Mouse (Mus musculus): ENCODE data around the gene Necab2.

Gene Necab2

DNA sequence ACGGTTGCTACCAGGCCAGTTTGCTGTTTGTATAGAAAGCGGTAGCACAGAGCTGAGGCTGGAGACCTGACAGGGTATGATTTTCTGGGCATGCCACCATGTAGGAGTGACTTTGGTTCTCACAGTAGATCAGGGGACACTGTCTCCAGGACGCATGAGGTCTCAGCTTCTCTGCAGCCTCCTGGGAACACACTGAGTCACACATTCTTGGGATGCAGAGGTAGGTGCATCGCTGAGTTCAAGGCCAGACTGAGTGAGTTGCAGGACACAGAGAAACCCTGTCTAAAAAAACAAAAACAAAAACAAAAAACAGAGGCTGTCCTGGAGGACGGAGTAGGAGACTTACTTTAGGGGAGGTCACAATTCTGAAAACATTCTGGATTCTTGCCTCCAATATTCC is 6.4 kb downstream of the Necab2 start:
- DNase-seq (ENCODE audit: low read depth) = no peak

- no peak for DNase-seq (ENCODE audit: low read depth)
Measured at GRCm38 (mm10) chr8:119456045-119456444, 9.5 kb downstream of the Necab2 start.

DNA sequence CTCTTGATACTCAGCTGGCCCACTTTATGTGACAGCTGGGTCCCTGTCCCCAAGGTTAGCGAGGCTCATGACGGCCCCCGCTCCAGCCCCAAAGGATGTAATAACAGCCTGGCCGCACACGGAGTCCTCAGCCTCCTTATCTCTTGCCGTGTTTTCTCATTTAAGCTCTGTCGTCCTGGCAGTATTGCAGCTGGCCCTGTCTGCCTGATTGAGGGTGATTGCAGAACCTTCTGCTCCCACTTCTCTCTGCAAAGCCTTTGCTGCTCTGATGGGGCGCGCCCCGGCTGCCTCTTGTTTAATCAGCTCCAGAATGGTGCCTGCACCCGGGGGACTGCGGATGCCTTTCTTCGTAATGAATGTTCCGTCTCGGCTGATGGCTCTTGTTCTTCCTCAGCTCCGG is 13.2 kb downstream of the Necab2 start:
- no peak for DNase-seq (ENCODE audit: low read depth)

- DNase-seq (ENCODE audit: low read depth) = no peak
Measured at GRCm38 (mm10) chr8:119461356-119461755, 14.8 kb downstream of the Necab2 start.

DNA sequence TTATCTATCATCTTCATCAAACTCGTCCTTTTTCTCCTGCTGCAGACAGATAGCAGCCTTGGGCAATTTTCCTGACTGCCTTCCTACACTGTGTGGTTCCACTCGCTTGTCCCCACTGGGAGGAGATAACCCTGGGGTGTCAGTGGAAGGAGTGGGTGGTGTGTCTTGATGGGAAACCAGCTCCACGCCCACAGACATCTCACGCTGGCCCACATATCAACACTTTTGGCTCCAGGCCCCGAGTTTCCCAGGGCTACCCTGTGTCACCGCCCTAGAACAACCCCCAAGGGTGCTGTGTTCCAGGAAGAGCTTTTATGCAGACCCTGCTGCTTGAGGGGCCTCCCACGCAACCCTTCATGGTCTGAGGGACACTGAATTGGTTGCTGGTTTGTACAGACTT is 17.2 kb downstream of the Necab2 start:
- no peak for DNase-seq (ENCODE audit: low read depth)

DNA sequence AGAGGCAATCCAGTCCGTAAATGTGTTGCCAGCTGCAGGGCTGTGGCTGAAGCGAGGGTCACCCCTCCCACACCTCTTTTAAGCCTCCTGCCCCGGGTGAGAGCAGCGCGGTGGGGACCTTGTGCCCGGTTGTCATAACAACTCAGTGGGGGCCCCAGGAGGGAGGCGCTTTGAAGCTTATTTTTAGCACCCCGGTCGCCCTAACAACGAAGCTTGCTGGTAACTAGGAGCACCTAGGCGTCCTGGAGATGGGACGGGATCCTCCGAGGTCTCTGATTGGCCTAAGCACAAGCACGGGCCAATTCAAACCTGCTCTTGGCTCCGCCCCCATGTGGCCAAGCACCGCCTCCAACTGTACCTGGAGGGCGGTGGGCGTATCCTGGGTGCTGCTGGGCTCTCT is 19.6 kb downstream of the Necab2 start:
- DNase-seq (ENCODE audit: low read depth) = no peak

- DNase-seq (ENCODE audit: low read depth) = no peak
Measured at GRCm38 (mm10) chr8:119466794-119467193, 20.3 kb downstream of the Necab2 start.

DNA sequence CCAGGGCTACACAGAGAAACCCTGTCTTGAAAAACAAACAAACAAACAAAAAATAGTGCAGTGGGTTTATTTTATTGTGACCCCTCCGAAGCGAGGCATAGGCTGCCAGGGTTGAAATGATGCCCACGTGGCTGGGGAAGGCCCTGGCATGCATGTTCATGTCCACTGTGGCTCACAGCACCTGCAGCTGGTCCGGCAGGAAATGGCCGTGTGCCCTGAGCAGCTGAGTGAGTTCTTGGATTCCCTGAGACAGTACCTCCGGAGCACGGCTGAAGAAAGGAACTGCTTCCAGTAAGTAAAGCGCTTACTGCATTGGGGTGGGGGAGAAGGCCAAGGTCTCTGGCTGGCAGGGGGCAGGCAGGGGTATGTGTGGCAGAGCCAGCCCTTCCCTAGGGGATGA is 21.6 kb downstream of the Necab2 start:
- DNase-seq (ENCODE audit: low read depth) = no peak

- DNase-seq (ENCODE audit: low read depth) = no peak
Measured at GRCm38 (mm10) chr8:119478684-119479083, 32.2 kb downstream of the Necab2 start.

- DNase-seq (ENCODE audit: low read depth) = no peak
Measured at GRCm38 (mm10) chr8:119484145-119484896, 37.8 kb downstream of the Necab2 start.

DNA sequence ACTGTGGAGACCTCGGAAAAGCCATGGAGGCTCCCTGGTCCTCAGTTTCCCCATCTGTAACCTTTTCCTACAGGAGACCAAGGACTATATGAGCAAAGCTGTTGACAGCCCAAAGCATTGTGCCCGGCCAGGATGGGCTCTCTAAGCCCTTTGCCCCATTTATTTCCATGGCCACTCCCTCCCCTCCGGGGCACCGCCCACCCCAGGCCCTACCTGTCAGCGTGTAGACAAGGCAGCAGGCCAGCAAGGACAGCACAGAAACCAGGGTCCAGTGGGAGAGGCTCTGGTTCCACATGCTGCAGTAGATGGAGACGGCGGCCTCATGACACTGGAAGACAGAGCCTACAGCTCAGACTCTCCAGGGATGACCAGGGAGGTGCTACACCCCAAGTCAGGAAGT is 40.6 kb downstream of the Necab2 start:
- DNase-seq (ENCODE audit: low read depth) = no peak

DNA sequence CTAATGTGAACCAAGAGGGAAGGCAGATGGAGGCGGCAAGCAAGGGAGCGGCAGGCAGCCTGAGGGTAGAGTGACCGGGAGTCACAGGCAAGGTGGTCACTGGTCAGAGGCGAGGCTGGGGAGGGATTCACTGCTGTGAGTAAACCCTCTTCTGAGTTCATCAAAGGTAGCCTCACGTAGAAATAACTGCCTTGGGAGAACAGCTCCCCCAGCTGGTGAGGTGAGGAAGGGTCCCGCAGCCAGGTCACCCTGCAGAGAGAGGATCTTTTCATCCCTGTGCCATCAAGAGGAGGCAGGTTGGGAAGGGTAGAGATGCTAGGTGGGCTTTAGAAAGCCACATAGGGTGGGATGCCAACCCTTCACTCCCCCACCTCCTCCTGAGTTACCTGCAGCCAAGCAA is 50.3 kb downstream of the Necab2 start:
- DNase-seq (ENCODE audit: low read depth) = peak; percentile 70

- peak; percentile 55 for DNase-seq (ENCODE audit: low read depth)
Measured at GRCm38 (mm10) chr8:119499836-119500235, 53.3 kb downstream of the Necab2 start.

DNA sequence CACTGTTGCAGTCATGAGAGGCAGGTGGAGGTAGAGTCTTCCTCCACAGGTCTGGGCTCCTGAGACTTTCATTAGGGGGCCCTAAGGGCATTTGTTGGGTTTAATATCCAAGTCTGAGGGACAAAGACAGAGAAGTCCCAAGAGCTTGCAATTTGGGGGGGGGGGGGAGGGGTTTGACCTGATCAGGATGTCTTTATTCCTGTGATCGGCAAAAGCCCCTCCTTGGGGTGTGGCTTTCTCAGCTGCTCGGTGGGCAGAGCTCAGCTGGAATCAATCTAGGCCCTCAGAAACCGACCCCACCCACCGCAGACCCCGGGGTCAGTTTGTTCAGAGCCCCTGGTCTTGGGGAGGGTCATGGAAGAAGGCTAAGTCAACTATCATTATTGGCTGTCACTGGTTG is 55.1 kb downstream of the Necab2 start, which contains the start of gene Slc38a8:
Gene Slc38a8 (minus strand): TSS at position 101 of the 400 bp plus-strand sequence.
- DNase-seq (ENCODE audit: low read depth) = no peak

DNA sequence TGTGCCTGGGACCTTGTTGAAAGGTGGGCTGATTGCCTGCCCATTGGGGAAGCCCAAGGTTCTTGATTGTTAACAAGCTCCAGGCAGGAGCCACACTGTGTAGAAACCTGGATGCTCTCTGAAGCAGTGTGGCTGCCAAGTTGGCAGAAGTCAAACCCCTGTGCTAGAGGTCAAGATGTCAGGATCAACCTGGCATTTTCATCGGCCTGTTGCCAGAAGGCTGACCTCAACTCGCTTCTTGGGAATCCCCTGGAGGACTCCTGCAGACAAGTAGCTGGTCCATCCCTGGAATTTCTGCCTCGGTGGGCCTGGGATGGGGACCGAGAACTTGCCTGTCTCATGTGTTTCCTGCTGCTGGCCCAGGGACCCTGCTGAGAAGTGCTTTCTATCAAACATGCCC is 55.6 kb downstream of the Necab2 start:
- no peak for DNase-seq (ENCODE audit: low read depth)

DNA sequence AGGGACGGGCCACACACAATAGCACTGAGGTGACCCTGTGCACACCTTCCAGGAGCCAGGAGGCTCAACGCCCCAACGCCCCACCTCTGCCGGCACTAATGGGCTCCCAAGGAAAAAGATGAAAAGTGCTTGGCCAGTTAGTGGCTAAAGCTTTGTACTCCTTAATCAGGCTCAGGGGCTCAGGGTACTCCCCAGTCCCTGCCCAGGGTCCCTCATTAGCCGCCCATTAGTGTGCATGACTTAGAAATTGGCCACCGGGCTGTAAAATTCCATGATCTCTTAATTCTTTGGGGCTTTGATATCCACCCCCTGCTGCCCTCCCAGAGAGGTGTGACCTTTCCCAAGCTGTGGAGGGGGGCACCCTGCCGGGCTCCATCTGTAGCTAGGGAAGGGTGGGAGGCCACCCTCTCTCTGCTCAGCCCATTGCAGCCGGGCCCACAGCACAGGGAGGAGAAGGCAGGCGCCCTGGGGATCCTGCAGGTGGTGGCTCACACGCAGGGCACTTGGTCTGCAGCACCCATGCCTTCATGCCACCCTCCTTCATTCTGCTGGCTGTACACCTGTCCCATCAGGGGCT is 56.8 kb downstream of the Necab2 start:
- DNase-seq (ENCODE audit: low read depth) = no peak

GRCm38 (mm10) chr8:119505488-119505887 is 59.0 kb downstream of the Necab2 start:
- DNase-seq (ENCODE audit: low read depth) = no peak

GRCm38 (mm10) chr8:119506106-119506505 is 59.6 kb downstream of the Necab2 start:
- DNase-seq (ENCODE audit: low read depth) = no peak

DNA sequence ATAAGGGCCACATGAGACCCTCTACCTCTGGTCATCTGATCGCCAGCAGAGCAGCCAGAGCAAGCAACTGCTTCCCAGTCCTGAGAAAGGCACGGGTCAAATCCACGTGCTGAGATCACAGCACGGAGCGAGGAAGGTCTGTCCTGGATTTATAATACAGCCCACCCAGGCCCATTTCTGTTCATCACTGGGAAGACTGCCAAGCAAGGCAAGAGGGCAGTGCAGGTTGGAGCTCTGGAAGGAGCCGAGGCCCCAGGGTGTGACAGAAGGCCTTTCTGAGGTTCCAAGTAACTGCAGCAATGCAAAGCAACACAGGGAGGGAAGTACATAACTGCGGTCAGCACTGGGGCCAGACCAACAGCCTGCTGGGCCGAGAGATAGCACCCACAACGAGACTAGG is 64.0 kb downstream of the Necab2 start:
- no peak for DNase-seq (ENCODE audit: low read depth)

DNA sequence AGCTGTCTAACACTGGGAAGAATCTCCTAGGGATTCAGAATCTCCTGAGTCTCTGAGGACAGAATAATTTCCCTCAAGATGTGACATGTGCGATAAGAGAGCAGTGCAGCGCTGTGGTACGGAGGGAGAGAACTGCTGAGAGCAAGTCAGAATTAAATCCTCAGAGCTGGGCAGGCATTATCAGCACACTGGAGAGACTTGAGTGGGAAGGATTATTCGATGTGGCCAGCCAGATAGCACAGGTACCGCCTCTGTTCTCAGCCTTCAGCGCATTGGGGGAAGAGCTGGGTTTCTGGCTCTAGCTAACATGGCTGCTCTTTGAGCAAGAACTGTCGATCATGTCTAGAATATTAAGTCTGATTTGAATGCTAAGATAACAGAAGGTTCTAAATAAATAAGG is 65.2 kb downstream of the Necab2 start:
- DNase-seq (ENCODE audit: low read depth) = no peak

GRCm38 (mm10) chr8:119513405-119513804 is 66.9 kb downstream of the Necab2 start:
- no peak for DNase-seq (ENCODE audit: low read depth)

DNA sequence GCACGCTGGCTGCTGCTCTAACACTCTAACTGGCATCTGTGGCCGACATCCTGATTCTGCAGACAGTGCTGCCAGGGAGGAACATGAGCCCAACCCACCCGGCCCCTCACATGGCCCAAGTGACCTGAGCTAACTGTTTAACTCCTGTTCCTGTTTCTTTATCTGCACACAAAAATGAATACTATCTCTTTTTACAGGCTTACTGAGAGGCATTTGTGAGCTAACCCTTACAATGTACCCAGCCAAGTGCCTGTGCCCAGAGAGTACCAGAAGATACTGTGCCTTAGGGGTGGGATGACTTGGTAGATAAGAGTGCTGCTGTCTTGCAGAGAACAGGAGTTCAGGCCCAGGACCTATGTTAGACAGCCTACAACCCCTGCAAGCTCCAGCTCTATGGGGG is 68.4 kb downstream of the Necab2 start:
- DNase-seq (ENCODE audit: low read depth) = no peak

GRCm38 (mm10) chr8:119515767-119516166 is 69.2 kb downstream of the Necab2 start:
- DNase-seq (ENCODE audit: low read depth) = no peak

- DNase-seq (ENCODE audit: low read depth) = no peak
Measured at GRCm38 (mm10) chr8:119516674-119517073, 70.2 kb downstream of the Necab2 start.
